Mouse (Mus musculus): ENCODE measurements around the gene Slc16a12.

Slc16a12 gene

DNA sequence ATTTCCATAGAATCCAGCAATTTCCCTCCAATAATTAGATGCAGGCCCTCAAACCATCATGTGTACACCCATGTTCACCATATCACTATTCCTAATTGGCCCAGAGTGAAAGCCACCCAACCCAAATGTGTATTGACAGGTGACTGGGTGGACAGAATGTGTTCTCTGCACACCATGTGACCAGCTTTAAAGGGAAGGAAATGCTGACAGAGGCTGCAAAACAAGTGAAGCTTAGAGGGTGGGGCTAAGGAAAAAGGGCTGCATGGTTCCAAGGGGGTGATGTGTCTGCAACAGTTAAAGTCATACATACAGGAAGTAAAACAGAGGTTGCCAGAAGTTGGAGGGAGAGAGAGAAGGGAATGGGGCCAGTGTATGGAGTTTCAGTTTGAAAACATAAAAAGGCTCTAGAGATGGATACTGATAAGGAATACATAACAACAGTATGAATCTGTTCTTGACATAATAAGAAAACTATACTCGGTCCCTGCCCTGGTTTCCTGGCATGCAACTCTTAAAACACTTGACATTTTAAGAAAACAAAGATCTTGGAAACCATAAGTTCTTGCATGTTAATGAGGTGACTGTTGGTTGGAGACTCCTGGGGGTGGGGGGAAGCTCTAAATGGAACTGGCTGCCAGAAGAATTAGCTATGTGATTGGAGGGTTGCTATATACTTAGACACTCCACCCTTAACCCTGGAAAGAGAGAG is 20.7 kb downstream of the Slc16a12 start:
- DNase-seq = peak in 1 of 2 experiments; percentile 40

DNA sequence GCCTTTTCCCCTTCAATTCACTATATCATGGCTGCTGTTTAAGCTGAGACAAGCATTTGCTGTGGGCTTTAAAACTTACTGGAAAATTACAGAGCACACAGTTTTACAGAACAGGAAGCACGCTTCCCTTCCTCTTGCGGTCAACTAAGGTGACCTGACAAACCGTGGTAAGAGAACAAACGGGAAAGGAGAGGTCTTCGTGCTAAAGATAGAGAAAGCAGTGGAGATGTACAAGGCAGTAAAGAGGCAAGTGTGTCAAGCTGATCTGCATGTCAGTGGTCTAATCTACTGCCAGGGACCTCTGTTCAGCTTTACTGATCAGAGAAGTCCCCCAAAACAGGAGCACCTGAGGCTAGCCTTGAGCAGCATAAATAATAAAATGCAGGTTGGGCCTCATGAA is 21.7 kb downstream of the Slc16a12 start:
- DNase-seq = no peak

DNA sequence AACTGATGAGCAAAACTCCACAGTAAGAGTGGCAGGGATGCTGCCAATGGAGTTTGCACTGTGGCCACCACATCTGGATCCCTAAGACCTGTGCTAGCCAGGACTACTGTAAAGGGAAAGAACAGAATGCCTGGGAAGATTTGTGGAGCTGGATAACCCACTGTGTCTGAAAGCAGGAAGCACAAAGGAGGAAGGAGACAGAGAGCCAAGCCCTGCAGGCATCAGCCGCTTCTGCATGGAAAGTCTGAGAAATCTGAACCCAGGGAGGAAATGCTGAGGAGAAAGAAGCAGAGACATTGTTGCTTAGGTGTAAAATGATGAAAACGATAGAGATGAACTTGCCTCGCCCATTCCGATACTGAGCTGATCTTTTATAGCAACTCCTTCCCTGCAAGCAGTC is 22.5 kb downstream of the Slc16a12 start:
- DNase-seq = no peak

DNA sequence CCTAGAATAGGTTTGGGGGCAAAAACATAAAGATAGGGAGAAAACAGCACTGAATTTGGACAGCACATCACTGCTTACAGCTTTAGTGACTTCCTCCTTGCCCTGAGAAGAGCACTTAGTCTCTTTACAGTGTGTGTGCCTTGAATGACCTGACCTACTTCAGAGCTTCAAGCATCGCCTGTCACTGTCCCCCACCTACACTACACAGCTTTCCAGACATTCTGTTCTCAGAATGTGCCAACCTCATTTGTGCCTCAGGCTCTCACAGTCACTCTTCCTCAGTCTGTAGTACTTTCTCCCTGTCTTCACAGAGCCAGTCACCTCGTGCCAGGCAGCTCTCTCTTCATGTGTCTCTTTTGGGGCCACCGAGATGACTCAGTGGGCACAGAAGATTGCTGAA is 24.5 kb downstream of the Slc16a12 start:
- DNase-seq = no peak

DNA sequence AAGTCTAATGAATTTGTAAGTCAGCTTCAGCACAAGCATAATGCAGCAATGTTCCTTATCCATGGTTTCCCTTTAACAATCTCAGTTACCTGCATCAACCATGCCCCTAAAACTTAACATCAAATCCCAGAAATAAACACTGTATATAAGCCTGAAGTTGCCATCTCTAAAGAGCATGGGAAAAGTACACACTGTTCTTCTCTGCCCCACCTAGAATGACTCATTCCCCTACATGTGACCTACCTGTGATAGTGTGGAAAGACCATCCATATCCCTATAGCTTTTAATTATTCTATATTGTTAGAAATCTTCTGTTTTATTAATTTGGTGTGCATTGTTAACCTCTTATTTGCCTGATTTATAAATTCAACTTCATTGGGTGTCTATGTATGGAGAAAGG is 27.0 kb downstream of the Slc16a12 start:
- no peak for DNase-seq

DNA sequence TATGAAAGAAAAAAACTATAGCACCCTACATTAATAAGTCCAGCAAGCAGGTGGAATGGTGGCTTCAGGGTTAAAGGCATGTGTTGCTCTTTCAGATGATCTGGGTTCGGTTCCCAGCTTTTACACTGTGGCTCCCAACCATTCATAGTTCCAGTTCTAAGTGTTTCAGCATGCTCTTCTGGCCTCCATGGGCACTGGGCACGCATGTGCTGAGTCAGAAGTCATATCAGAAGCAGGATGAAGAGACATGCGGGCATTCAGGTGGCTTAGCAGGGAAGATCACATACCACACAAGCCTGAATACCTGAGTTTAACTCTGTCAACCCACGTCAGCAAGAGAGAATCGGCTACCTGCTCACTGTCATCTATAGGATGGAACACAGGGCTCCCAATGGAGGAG is 28.1 kb downstream of the Slc16a12 start:
- no peak for DNase-seq

DNA sequence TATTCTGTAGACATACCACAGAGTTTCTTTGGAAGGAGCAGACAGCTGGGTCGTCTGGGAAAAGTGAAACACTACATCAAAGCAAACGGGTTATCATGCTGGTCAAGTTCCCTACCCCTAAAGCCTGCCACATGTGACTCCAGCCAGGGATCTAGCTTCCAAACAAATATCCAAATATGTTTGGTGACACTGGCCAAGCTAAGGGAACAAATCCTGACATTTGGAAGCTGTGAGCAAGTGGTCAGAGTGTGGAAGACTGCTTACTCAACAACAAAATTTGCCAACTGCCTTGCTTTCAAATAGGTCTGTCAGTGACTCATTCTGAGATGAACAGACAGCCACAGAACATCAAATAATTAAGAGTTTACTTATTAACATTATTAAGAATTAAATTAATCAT is 28.6 kb downstream of the Slc16a12 start:
- DNase-seq = no peak

DNA sequence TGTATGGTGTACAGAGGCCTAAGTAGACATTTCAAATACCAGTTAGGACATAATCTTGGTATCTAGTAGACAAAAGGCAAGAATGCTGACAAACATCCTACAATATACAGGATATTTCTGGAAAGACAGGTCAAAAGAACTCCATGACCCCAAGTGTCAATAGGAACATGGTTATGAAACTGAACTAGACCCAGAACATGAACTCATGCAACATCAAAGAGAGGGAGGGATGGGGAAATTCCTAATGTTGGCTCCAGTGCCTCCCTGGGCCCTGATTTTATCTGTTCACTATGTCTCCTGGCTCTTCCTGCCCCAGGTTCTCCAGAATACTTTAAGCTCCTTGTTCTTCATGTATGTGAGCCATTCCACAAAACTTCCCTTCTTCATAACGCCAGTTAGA is 31.2 kb downstream of the Slc16a12 start:
- no peak for DNase-seq

DNA sequence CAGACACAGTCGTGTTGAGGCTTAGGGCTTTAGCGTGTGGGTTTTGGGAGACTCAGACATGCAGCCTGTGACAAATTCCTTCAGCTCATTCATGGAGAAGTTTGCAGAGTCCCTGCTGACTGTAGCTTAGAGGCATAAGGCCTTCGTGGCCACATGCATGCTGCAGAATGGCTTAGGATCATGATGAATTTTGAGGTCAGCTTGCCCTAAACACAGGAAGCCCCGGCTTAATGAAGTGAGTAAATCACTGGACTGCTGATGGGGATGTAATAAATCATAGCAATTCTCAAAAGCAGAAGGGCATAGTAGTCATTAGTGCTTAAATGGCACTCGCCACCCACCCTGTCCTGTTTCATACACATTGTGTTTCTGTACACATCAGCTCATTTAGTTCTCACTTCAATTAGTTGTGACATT is 32.8 kb downstream of the Slc16a12 start:
- DNase-seq = no peak

DNA sequence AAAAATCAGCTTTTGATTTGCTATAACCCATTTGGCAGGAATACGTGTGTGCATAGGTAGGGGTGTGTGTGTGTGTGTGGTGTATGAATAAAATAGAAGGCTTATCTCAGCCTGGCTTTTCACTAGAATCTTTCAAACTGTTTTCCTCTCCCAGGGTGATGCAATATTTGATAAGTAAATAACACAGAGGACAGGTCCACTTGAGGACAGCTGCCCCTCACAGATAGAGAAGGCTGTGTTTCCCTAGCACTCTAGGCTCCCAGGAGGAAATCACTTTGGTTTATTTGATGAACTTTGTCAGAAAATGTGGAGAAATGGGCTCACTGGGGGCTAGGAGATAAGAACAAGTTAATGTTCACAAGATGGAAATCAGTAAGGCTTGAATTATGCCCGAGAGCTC is 35.0 kb downstream of the Slc16a12 start:
- no peak for DNase-seq

DNA sequence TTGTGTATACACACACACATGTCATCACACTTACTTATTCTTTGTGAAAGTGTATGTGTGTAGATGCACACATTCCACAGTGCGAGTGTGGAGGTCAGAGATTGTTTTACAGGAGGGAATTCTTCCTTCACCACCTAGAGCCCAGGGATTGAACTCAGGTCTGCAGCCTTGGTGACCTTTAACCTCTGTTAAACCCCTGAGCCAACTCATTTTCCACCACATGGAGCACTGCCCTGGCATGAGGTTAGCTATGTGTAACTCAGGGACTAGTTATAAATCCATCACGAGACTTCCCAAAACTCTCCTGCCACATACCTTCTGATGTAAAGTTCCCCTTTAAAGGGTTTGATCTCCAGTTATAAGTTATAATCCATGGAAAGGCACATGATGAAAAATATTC is 38.9 kb downstream of the Slc16a12 start:
- DNase-seq = no peak

DNA sequence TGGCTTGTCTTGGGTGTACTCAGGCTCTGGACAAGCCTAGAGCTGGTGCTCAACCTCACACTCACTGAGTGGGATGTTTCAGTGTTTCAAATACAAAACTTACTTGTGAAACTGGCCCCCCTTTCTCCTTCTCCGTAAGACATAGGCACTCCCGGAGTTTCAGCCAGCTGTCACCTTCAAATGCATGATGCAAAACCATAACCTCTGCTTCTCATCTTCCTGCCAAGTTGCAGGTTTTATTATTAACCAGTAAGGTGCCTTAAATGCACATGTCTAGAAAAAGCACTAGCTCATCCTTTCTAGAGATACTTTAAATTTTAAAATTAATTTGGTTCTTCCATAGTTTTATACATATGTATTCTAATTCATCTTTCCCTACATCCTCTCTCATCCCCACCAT is 39.5 kb downstream of the Slc16a12 start:
- DNase-seq = no peak

DNA sequence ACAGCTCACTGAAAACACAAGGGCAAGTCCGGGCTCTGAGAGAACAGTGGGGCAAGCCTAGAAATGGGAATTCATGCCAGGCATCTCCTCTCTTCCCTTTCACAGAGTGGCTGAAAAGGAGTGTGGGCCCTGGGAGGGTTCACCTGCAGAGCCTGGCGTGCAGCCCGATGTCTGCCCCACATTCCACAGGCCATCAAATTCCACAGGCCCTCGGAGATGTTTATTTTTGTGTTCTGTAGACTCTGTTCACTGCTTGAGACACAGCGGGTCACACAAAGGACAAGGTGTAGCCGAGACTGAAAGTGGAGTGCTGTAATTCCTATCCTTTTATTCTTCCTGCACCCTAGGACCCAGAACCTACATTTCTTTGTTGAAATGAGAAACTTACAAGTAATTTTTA is 40.8 kb downstream of the Slc16a12 start:
- peak; percentile 60 to 85 for DNase-seq

DNA sequence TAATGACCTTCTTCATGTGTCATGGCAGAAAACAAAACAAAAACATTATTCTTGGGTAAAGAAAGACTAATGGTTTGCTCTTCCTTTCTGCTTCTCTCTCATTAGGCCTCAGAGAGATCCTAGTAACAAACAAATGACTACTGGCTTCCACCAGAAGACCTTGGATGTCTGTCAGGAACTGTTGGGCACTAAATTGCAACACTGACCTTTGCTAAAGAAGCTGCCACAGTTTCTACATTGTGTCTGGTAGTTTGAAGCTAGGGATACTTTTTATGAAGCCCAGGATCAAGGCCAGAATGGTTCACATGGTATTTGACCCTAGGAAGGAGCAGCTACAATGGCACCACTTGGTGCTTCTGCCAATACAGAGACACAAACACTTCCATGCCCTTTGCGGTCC is 41.9 kb downstream of the Slc16a12 start:
- no peak for DNase-seq

DNA sequence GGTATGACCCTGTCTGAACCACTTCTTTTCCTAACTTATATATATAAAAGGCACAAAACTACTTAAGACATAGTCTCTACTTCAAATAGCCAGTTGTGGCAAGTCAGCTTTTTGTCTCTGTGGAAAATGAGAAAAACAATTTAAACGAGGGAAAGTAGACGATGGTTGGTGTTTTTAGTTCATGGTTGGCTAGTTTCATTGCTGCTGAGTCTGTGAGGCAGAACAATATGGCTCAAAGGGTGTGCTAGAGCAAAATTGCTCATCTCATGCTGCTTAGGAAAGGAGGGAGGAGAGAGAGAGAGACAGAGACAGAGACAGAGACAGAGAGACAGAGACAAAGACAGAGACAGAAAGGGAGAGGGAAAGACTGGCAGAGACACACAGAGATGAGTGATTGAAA is 47.8 kb downstream of the Slc16a12 start:
- no peak for DNase-seq

DNA sequence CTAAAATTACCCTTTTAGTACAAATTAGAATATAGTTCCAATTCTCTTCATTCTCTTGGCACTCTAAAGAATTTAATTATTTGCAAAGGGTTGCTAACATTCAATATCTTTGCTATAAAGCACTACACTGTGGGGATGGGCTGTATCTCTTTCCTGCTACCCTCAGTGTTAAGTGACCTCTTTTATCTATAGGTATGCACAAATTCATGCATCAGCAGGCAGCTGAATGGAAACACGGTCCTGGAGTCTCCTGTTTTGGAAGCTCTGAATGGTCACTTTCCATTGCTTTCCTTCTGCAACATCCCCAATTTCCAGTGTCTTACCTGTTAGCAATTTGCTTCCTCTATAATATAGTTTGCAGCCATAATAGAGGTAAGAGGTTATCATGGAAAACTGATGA is 48.2 kb downstream of the Slc16a12 start:
- no peak for DNase-seq

DNA sequence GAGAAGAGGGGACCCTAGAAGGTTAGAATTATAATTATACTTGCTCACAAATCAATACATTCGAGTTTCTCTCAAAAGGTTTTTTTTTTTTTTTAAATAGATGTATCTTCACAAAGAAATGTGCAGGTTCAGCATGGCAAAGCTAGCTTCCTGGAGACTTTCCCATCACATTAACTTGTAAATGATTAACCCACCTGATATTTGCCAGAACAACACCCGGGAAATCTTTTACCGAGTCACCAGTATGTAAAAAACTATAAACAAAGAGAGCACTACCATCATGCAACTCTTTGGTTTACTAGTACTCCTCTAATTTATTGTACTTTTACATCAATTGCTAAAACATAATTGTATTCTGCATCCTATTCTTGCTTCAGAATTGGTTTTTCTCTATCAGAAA is 48.7 kb downstream of the Slc16a12 start:
- no peak for DNase-seq

DNA sequence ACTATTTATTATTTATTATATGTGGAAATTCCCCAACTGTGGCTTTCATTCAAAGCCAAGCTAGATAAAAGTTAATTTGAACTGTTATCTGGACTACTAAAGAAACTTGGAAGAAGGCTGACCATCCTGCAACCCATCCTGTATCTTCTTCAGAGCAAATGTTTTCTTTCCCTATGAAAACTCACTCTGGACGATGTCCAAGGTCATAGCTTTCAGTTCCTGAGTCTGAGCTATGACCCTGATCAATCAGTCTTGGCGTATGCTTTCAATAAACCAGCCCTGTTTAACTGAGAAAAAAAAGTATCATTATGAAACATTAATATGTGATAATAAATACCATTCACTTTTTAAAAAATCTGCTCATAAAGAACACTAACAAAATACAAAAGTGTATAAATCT is 49.6 kb downstream of the Slc16a12 start:
- DNase-seq = no peak

DNA sequence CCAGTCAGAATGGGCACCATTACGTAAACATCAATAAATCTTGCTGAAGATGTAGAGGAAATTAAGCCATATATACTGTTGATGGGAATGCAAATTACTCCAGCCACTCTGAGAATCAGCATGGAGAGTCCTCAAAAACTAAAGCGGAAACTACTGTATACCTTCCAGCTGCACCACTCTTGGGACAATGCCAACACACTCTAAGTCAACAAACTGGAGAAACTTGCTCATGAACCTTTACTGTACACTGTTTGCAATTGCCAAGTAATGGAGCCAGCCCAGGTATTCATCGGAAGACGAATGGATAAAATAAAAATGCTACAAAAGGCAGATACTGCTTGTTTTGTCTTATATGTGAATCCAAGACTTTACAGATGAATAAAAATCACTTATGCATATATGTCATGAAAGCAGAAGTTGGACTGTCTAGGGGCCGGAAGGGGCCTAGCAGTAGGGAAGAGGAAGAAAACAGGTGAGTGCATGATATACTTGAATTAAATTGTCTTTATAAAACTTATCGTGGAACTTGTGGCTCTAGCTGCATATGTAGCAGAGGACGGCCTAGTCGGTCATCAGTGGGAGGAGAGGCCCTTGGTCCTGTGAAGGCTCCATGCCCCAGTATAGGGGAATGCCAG is 50.6 kb downstream of the Slc16a12 start:
- peak in 1 of 2 experiments; percentile 32 for DNase-seq

DNA sequence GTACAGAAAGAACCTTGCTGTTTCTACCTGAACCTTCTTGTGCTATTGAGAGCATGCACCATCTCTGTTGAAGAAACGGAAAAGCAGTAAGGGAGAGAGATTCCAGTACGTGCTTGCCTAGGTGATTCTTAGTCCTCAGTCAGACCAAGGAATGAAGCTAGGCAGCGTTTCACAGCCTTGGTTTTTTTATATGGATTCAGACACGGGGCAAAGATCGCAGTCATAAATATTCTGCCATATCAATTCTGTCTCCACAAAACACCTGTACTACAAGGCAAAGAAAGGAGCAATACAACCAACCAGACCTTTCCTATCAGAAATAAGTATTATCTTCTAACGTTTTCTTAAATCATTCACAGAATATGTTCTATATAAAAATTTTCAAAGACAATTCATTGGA is 55.7 kb downstream of the Slc16a12 start:
- no peak for DNase-seq

DNA sequence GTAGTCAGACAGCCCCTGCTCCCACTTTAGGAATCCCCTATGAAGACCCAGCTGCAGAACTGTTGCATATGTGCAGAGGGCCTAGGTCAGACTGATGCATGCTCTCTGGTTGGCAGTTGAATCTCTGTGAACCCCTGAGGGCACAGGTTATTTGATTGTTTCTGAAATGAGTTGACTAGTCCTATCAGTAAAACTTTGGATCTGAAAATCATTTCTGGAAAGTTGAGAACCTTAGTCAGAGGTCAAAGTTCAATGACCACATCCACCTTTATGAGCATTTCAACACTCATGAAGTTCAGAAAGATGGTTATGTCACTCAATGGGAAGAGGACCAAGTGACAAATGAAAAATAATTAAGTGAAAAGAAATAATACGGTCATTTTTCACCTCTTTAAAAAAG is 61.6 kb downstream of the Slc16a12 start:
- no peak for DNase-seq

DNA sequence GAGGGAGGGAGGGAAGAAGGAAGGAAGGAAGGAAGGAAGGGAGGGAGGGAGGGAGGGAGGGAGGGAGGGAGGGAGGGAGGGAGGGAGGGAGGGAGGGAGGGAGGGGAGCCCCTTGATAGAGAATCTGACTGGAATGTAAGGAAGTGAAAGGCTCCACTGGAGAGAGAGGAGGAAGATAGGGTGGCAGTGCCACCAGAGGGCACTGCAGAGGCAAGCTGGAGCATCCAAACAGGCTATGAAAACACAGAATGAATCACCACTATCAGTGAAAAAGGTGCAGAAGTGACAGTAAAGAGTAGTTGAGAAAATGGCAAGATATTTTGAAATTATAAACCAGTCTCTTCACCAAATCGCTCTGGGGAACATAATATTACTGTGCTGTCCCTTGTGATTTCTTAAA is 62.2 kb downstream of the Slc16a12 start:
- DNase-seq = peak; percentile 55 to 59

DNA sequence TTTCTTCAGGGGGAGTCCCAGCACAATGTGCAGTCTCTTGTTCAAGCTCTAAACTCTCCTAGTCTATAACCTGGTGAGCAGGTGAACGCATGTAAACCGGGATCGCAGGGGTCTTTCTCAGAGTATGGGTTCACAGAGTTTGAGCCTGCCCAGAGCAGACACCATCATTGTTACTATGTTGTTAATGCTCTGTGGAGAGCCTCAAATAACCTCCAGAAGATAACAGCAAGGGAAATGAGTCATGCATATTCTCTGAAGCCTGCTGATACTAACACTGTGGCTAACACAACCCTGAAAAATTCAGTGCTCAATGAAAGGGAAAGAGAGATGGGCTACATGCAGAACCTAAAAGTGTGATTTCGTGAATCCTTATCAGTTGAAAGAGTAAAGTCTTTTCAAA is 68.7 kb downstream of the Slc16a12 start:
- no peak for DNase-seq

DNA sequence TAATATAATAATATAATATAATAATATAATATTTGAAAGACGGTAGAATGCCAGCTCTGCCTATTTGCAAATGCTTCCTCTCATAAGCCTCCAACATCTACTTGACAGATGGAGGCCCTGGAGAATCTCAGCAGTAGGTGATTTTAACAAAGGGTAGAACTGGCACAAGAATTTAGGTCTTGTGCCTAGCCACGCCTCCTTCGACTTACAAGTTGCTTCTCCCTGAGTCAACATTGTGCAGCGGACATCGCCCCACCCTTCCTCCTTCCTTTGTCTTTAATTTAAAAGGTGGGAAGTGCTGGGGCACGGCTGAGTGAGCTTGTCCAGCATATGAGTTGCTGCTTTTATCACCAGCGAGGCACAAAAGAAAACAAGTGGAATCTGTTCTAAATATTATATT is 73.6 kb downstream of the Slc16a12 start:
- DNase-seq = peak; percentile 46 to 60

DNA sequence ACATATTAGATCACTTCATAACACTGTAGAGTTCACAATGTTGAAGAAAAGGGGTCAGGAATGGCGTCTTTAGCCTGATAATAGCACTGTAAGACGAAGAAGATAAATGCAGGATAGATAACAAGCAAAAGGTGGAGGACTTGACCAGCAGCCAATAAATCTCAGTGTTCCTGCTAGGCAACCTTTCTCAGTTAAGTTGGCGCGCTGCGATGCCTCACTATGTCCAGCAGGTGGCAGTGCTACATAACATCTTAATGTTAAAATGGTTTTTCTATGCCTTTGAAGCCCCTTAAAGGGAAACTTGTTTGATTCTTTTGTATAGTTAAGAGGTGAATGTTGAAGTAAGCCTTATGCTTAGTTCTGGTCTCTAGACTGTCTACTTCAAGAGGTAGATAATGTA is 81.0 kb downstream of the Slc16a12 start:
- peak; percentile 48 to 70 for DNase-seq

Measured in lung, postnatal 4 days (tissue).